Mouse (Mus musculus) megakaryocyte, adult 5-6 weeks (primary cell): Measurements from ENCODE around the gene Olfr610. TPM values are rescaled to one million over a fixed set of nuclear protein-coding genes. Genes with fewer than 3 reads are reported as not detected.
"Not testable (repeated sequence)": the region's sequence is repeated elsewhere in the genome, so short reads cannot be mapped to it uniquely, and the experiment has no call there.

Experiments
- ATAC-seq: 2 replicates; pipeline ENCODE4 v1.8.0; 2016; ENCODE audit warnings: mild to moderate bottlenecking, inconsistent platforms; ENCODE audit not compliant: poor library complexity, severe bottlenecking
- total RNA-seq, 2 experiments: library from RNA; stranded (forward) in 1 of 2; stranded (reverse) in 1 of 2; fragments of 153-499, 151-499 nt in 1 of 2; fragments of 221-1000, 200-1000 nt in 1 of 2; gene quantifications; 2 replicates each; pipeline versions ENCODE4 v1.2.3 to v1.2.4; 2015 to 2017

Olfr610 gene
- not detected in 2 replicates for total RNA-seq (2015)
- total RNA-seq (2017): not detected in 2 replicates

DNA sequence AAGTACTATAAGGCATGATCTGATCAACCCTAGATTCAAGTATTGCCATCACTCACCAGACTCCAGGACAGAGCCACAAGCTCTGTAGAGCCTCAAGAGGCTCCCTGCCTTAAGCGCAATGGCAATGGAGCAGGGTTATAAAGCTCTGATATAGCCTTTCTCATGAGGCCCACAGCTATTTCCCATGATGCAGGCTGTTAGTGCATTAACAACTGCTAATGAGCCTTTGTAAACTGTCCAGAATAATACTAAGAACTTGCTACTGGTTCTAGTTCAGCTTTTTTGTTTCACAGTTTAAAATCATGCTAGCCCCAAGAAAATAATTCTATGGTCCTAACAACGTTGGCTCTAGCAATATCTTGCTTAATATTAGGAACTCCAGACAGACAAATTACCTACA is at the start of gene Olfr610:
Olfr610 (minus strand) TSS at position 101 of the 400 bp plus-strand sequence.
- no peak for ATAC-seq

DNA sequence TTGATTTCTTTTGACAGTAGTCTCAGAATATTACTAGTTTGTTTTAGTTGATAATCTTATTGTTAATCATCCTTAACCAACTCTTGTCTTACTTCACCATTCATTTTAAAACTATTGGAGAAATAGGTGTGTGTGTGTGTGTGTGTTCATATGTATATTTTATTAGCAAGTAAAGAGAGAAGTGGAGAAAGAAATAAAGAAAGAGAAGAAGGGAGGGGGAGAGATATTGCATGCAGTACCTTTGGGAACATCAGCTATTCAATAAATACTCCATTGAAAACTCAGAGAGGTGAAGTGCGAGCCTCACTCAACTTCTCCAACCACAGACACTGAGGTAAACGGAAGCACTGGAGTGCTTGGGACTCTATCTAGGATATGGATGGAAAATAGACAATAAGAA is 43.9 kb upstream of the Olfr610 start, which contains the start of gene Olfr615:
Olfr615 (plus strand) TSS at position 301 of the 400 bp plus-strand sequence.
- no peak for ATAC-seq

DNA sequence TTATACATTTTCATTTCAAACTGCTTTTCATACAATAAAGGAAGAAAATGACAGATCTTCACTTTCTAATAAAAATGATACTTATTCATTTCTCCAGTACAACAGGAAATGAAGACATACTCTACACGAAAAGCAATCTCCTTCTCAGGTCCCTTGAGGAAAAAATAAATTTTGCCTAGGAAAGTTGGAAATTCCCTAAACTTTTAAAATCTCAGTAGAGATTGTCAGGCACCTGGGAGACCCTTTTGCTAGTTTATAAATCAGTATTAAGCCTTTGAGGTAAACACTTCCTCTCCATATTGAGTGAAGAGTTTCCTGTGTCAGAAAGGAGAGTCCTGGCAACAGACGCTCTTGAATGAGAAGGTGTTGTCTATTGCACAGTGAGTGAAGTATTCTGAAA is 35.9 kb upstream of the Olfr610 start, which contains the start of gene Olfr613:
Olfr613 (plus strand) TSS at position 301 of the 400 bp plus-strand sequence.
- ATAC-seq: no peak

DNA sequence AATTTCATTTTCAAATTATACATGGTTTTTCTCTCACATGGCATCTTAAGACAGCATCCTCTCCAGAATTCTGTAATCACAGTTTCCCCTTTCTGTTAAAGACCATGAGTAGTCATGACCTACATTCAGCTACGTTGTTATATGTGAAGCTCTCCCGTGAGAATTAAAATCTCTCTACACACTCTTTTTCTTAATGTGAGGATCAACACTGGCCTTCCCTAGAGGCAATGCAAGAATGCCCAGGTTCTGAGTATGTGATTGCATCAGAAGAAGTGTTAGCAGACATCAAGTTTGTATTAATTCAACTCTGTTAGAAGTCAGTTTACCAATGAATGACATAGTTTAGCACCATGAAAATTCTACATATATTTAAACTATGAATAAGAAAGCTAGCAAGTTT is 30.7 kb upstream of the Olfr610 start, which contains the start of gene Olfr612:
Olfr612 (minus strand) TSS at position 101 of the 400 bp plus-strand sequence.
- not testable (repeated sequence) for ATAC-seq

DNA sequence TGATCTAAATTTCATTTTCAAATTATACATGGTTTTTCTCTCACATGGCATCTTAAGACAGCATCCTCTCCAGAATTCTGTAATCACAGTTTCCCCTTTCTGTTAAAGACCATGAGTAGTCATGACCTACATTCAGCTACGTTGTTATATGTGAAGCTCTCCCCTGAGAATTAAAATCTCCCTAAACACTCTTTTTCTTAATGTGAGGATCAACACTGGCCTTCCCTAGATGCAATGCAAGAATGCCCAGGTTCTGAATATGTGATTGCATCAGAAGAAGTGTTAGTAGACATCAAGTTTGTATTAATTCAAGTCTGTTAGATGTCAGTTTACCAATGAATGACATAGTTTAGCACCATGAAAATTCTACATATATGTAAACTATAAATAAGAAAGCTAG is 8.8 kb upstream of the Olfr610 start, which contains the start of gene Olfr611:
Olfr611 (minus strand) TSS at position 101 of the 400 bp plus-strand sequence.
- not testable (repeated sequence) for ATAC-seq

DNA sequence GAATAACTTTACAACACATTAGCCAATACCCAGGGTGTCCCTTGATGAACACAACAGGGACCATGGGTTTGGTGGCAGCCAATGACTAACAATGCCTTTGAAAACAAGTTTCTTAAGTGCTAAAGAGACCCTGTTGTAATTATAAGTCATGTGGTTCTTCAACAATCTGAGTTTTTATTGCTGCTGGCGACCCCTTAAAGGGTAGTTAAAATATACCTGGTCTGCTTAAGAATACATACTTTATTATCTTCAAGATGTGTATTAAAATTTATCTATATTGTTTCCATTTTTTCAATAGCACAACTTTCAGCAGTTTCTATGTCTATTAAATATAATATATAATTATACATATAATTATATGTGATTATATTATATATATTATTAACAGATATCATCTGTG is 14.0 kb downstream of the Olfr610 start, which contains the start of gene Olfr609:
Olfr609 (minus strand) TSS at position 101 of the 400 bp plus-strand sequence.
- ATAC-seq: no peak

DNA sequence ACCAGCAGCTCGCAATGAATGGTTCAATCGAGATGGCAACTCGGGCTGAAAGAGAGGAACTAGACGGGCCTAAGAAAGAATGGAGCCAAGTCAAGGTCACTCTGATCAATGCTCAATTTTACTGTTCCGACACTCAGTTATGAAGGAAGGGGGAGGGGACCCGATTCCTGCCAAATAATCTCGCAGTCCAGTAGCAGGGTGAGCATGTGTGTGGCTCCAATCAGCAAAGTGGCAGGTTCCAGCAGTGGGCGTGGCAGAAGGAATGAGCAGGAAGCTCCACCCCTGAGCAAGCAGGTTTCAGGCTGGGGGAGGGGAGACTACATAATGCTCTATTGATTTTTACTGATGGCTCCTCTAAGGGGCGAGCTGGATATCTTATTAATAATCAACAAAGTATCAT is 34.8 kb downstream of the Olfr610 start:
- not testable (repeated sequence) for ATAC-seq

DNA sequence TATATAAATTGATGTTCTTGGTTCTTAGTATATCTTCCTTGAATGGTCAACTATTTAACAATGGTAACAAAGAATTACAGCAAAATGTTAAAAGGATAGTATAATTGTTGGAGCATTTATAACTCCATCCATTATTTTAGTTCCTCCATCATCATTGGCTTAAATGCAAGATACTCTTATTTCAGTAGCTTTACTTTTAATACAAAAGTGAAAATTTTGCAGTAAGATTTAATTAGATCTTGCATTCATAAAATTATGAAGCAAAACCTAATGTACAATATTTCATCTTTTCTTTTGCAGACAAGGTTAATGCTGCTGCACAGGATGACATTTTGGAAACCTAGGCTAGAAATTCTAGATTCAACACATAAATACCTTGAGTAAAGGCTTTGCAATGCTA is 42.3 kb downstream of the Olfr610 start, which contains the start of gene Olfr608:
Olfr608 (plus strand) TSS at position 301 of the 400 bp plus-strand sequence.
- ATAC-seq: no peak

DNA sequence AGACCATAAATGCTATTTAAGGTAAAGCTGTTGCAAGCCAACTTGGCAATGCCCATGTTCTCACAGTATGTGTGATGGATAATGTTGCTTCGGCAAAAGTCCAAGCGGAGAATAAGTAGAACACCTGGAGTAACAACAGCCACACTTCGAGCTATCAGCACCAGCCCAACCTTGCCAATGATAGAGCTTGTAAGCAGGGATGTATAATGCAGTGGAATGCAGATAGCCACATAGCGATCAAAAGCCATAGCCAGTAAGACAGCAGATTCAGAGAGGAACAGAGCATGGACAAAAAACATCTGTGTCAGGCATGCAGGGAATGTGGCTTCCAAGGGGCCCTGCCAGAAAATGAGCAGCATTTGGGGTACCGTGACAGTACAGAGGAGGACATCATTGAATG is 51.3 kb downstream of the Olfr610 start:
- ATAC-seq: no peak

Other genes starting within 250 kb of the Olfr610 start
- not detected in 2 replicates for gene Olfr596, start 206.5 kb downstream of the Olfr610 start, total RNA-seq (2015)
- not detected in 2 replicates for gene Olfr596, start 206.5 kb downstream of the Olfr610 start, total RNA-seq (2017)
- gene Olfr597, start 195.8 kb downstream of the Olfr610 start, total RNA-seq (2015): not detected in 2 replicates
- not detected in 2 replicates for gene Olfr597, start 195.8 kb downstream of the Olfr610 start, total RNA-seq (2017)
- not detected in 2 replicates for gene Olfr598, start 188.6 kb downstream of the Olfr610 start, total RNA-seq (2015)
- not detected in 2 replicates for gene Olfr598, start 188.6 kb downstream of the Olfr610 start, total RNA-seq (2017)
- gene Olfr599, start 176.2 kb downstream of the Olfr610 start, total RNA-seq (2015): not detected in 2 replicates
- not detected in 2 replicates for gene Olfr599, start 176.2 kb downstream of the Olfr610 start, total RNA-seq (2017)
- not detected in 2 replicates for gene Olfr600, start 162.5 kb downstream of the Olfr610 start, total RNA-seq (2015)
- not detected in 2 replicates for gene Olfr600, start 162.5 kb downstream of the Olfr610 start, total RNA-seq (2017)
- gene Olfr601, start 149.5 kb downstream of the Olfr610 start, total RNA-seq (2015): not detected in 2 replicates
- gene Olfr601, start 149.5 kb downstream of the Olfr610 start, total RNA-seq (2017): not detected in 2 replicates
- not detected in 2 replicates for gene Olfr603, start 125.9 kb downstream of the Olfr610 start, total RNA-seq (2015)
- gene Olfr603, start 125.9 kb downstream of the Olfr610 start, total RNA-seq (2017): not detected in 2 replicates
- gene Usp17lc, start 97.0 kb downstream of the Olfr610 start, total RNA-seq (2015): not detected in 2 replicates
- gene Usp17lc, start 97.0 kb downstream of the Olfr610 start, total RNA-seq (2017): not detected in 2 replicates
- gene Olfr605, start 66.7 kb downstream of the Olfr610 start, total RNA-seq (2015): not detected in 2 replicates
- not detected in 2 replicates for gene Olfr605, start 66.7 kb downstream of the Olfr610 start, total RNA-seq (2017)
- gene Olfr606, start 63.1 kb downstream of the Olfr610 start, total RNA-seq (2015): not detected in 2 replicates
- gene Olfr606, start 63.1 kb downstream of the Olfr610 start, total RNA-seq (2017): not detected in 2 replicates
- not detected in 2 replicates for gene Olfr607, start 48.0 kb downstream of the Olfr610 start, total RNA-seq (2015)
- not detected in 2 replicates for gene Olfr607, start 48.0 kb downstream of the Olfr610 start, total RNA-seq (2017)
- not detected in 2 replicates for gene Olfr608, start 42.2 kb downstream of the Olfr610 start, total RNA-seq (2015)
- not detected in 2 replicates for gene Olfr608, start 42.2 kb downstream of the Olfr610 start, total RNA-seq (2017)
- gene Olfr609, start 14.1 kb downstream of the Olfr610 start, total RNA-seq (2015): not detected in 2 replicates
- not detected in 2 replicates for gene Olfr609, start 14.1 kb downstream of the Olfr610 start, total RNA-seq (2017)
- gene Olfr611, start 8.7 kb upstream of the Olfr610 start, total RNA-seq (2015): not detected in 2 replicates
- gene Olfr611, start 8.7 kb upstream of the Olfr610 start, total RNA-seq (2017): not detected in 2 replicates
- gene Olfr612, start 30.6 kb upstream of the Olfr610 start, total RNA-seq (2015): not detected in 2 replicates
- not detected in 2 replicates for gene Olfr612, start 30.6 kb upstream of the Olfr610 start, total RNA-seq (2017)
- gene Olfr613, start 36.0 kb upstream of the Olfr610 start, total RNA-seq (2015): not detected in 2 replicates
- gene Olfr613, start 36.0 kb upstream of the Olfr610 start, total RNA-seq (2017): not detected in 2 replicates
- not detected in 2 replicates for gene Olfr615, start 44.0 kb upstream of the Olfr610 start, total RNA-seq (2015)
- not detected in 2 replicates for gene Olfr615, start 44.0 kb upstream of the Olfr610 start, total RNA-seq (2017)
- not detected in 2 replicates for gene Olfr616, start 57.0 kb upstream of the Olfr610 start, total RNA-seq (2015)
- gene Olfr616, start 57.0 kb upstream of the Olfr610 start, total RNA-seq (2017): not detected in 2 replicates
- not detected in 2 replicates for gene Olfr617, start 60.9 kb upstream of the Olfr610 start, total RNA-seq (2015)
- gene Olfr617, start 60.9 kb upstream of the Olfr610 start, total RNA-seq (2017): not detected in 2 replicates
- gene Olfr618, start 78.0 kb upstream of the Olfr610 start, total RNA-seq (2015): not detected in 2 replicates
- gene Olfr618, start 78.0 kb upstream of the Olfr610 start, total RNA-seq (2017): not detected in 2 replicates
- gene Olfr619, start 88.5 kb upstream of the Olfr610 start, total RNA-seq (2015): not detected in 2 replicates
- gene Olfr619, start 88.5 kb upstream of the Olfr610 start, total RNA-seq (2017): not detected in 2 replicates
- gene Olfr620, start 100.4 kb upstream of the Olfr610 start, total RNA-seq (2015): not detected in 2 replicates
- gene Olfr620, start 100.4 kb upstream of the Olfr610 start, total RNA-seq (2017): not detected in 2 replicates
- gene Olfr622, start 130.6 kb upstream of the Olfr610 start, total RNA-seq (2015): not detected in 2 replicates
- not detected in 2 replicates for gene Olfr622, start 130.6 kb upstream of the Olfr610 start, total RNA-seq (2017)
- gene Olfr623, start 151.6 kb upstream of the Olfr610 start, total RNA-seq (2015): not detected in 2 replicates
- not detected in 2 replicates for gene Olfr623, start 151.6 kb upstream of the Olfr610 start, total RNA-seq (2017)
- gene Olfr624, start 159.1 kb upstream of the Olfr610 start, total RNA-seq (2015): 0.05 TPM in 1 of 2 replicates, not detected in the other
- 0.15 TPM in 1 of 2 replicates, not detected in the other for gene Olfr624, start 159.1 kb upstream of the Olfr610 start, total RNA-seq (2017)
- not detected in 2 replicates for gene Olfr625-ps1, start 170.6 kb upstream of the Olfr610 start, total RNA-seq (2015)
- gene Olfr625-ps1, start 170.6 kb upstream of the Olfr610 start, total RNA-seq (2017): not detected in 2 replicates
- not detected in 2 replicates for gene Olfr243, start 202.5 kb upstream of the Olfr610 start, total RNA-seq (2015)
- not detected in 2 replicates for gene Olfr243, start 202.5 kb upstream of the Olfr610 start, total RNA-seq (2017)
- gene Olfr628, start 218.3 kb upstream of the Olfr610 start, total RNA-seq (2015): not detected in 2 replicates
- gene Olfr628, start 218.3 kb upstream of the Olfr610 start, total RNA-seq (2017): not detected in 2 replicates
- gene Olfr629, start 232.8 kb upstream of the Olfr610 start, total RNA-seq (2015): not detected in 2 replicates
- gene Olfr629, start 232.8 kb upstream of the Olfr610 start, total RNA-seq (2017): not detected in 2 replicates
- gene Olfr630, start 245.2 kb upstream of the Olfr610 start, total RNA-seq (2015): not detected in 2 replicates
- gene Olfr630, start 245.2 kb upstream of the Olfr610 start, total RNA-seq (2017): not detected in 2 replicates